Mouse (Mus musculus) limb, embryonic 15.5 days (tissue): ENCODE data around the gene Ndel1. TPM values are rescaled to one million over a fixed set of nuclear protein-coding genes. Genes with fewer than 3 reads are reported as not detected.

Experiments used
- ATAC-seq: fragments of 200-750 bp; cut with Nextera tagmentation; 2 replicates; pipeline ENCODE4 v1.8.0; 2017; ENCODE audit warnings: low read depth, moderate TSS enrichment; ENCODE audit not compliant: insufficient number of reproducible peaks, low FRiP score, low TSS enrichment
- H3K27ac ChIP-seq: fragments of 300-500 bp; sonication (generic); 2 replicates; pipeline ENCODE4 v1.5.1; 2015; ENCODE audit warnings: moderate library complexity, mild to moderate bottlenecking, inconsistent platforms
- H3K27me3 ChIP-seq: fragments of 300-500 bp; sonication (generic); 2 replicates; pipeline ENCODE4 v1.6.1; 2015; ENCODE audit warnings: inconsistent platforms
- H3K36me3 ChIP-seq: fragments of 300-500 bp; sonication (generic); 2 replicates; pipeline ENCODE4 v1.6.1; 2015; ENCODE audit warnings: inconsistent platforms
- H3K4me1 ChIP-seq: fragments of 300-500 bp; sonication (generic); 2 replicates; pipeline ENCODE4 v1.6.1; 2015; ENCODE audit warnings: inconsistent platforms
- H3K4me2 ChIP-seq: fragments of 300-500 bp; sonication (generic); 2 replicates; pipeline ENCODE4 v1.6.1; 2015; ENCODE audit warnings: mild to moderate bottlenecking, inconsistent platforms
- H3K4me3 ChIP-seq: fragments of 300-500 bp; sonication (generic); 2 replicates; pipeline ENCODE4 v1.5.1; 2015; ENCODE audit warnings: mild to moderate bottlenecking, inconsistent platforms
- H3K9ac ChIP-seq: fragments of 300-500 bp; sonication (generic); 2 replicates; pipeline ENCODE4 v1.6.1; 2015; ENCODE audit warnings: inconsistent platforms
- H3K9me3 ChIP-seq: fragments of 300-500 bp; sonication (generic); 2 replicates; pipeline ENCODE4 v1.6.1; 2016; ENCODE audit warnings: inconsistent platforms
- WGBS: fragments of 180-500 bp; shearing (Covaris S2); methylation state at CpG from one replicate; pipeline ENCODE4 v1.1.7; 2015; 5-methylcytosine and 5-hydroxymethylcytosine counted together
- polyA plus RNA-seq: library from polyadenylated mRNA; unstranded; fragments of >200 nt; fragmentation: Nextera tagmentation; extraction: Ambion mirVana; gene quantifications from 2 replicates; pipeline ENCODE4 v1.2.1, GENCODE M21; 2015

The Ndel1 gene
- 124 and 128 TPM in 2 replicates for polyA plus RNA-seq

DNA sequence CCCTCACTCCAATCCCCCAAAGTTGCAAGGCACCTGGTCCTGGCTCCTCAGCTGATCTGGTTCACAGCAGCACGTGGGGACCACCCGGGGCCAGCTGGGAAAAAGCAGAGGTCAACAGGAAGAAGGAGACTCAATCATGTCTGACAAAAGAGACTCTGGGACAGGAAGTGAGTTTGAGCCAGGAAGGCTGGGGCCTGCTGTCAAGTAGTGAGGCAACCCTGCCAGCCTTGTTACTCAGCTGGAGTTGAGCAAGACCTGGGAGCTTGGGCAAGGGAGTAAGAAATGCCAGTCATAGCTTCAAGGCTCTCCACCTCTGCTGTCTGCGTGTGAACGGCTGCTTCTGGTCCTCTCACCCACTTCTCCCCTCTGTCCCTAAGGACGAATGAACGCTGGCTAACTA, at the start of gene Ndel1:
Gene Ndel1 (minus strand): TSS at position 111 of the 400 bp plus-strand sequence.
- Histone ChIP-seq H3K36me3 (no peaks in the 10 kb centered on the region), H3K9me3 (no peaks in the 10 kb centered on the region), H3K27ac (no peak within 1 kb of the TSS), H3K4me3 (no peak within 1 kb of the TSS), H3K4me2 (no peak within 1 kb of the TSS), H3K4me1 (0 out of 2 replicates have a peak, but pooled peaks cover 3% of the 10 kb centered on the region), H3K9ac (no peak within 1 kb of the TSS), H3K27me3 (no peaks in the 10 kb centered on the region)
- ATAC-seq = no peak
- 37% methylated on average over 6 of the region's 6 CpGs for WGBS

DNA sequence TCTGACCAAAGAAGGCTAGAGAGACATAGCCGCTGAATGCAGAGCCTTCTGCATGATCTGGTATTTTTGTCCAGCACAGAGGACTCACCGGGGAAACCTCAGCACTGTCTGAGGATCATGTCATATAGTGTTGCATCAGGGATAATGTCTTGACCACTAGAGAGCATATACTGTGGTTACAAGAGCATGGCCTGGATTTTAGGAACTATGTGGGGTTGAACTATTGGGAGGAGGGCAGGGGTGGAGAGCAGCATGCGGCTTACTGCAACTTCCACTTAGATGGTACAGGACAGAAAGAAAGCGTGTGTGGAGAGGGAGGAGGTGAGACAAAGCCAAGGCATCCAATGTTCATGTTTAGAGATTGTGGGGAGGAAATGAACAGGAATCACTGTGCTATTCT, 42.9 kb upstream of the Ndel1 start:
- H3K36me3 ChIP-seq = no peaks in the 10 kb centered on the region
- 0 out of 2 replicates have a peak, but pooled peaks cover 4% of the 10 kb centered on the region for H3K4me1 ChIP-seq
- H3K27ac ChIP-seq = no peak overlapping the region
- H3K27me3 ChIP-seq = no peaks in the 10 kb centered on the region
- H3K9ac ChIP-seq = no peak overlapping the region
- no peak overlapping the region for H3K4me3 ChIP-seq
- no peaks in the 10 kb centered on the region for H3K9me3 ChIP-seq
- 88% methylated on average over 4 of the region's 4 CpGs for WGBS
- no peak overlapping the region for H3K4me2 ChIP-seq
- ATAC-seq = no peak

DNA sequence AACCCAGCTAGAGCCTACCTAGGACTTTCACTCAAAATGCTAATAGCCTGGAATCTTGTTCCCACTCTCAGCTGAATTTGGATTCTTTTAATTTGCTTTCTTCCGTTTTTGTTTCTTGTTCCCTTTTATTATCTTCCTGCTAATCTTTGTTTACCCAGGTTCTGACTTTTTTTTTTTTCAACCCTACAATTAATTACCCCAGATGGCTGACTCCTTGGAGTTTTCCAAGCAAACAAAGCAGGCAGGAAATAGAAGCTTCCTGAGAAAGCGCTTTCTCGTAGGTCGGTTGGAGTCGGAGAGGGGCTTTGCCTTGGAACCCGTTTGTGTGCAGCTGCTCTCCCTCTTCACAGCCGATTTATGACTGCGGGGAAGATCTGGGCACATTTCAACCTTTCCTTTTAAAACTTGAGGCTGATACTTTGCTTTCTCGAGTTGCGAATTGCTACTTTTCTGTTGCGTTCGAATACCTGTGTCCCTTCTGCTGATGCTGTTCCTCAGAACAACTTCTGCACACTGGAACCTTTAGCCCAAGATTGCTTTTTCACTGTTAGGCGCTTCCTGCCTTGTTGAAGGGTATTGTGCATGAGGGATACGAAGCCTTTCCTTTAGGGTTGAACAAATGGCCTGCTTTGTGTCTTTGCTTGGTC, 40.0 kb upstream of the Ndel1 start:
- H3K4me3 ChIP-seq = no peak overlapping the region
- H3K9me3 ChIP-seq = no peaks in the 10 kb centered on the region
- H3K27me3 ChIP-seq = no peaks in the 10 kb centered on the region
- H3K4me2 ChIP-seq = no peak overlapping the region
- H3K27ac ChIP-seq = peak overlapping the region; percentile 63
- WGBS = 29% methylated on average over 14 of the region's 14 CpGs
- ATAC-seq = no peak
- H3K36me3 ChIP-seq = peaks cover under 1% of the 10 kb centered on the region; the same call in 1 of the 2 replicates
- H3K9ac ChIP-seq = no peak overlapping the region
- peaks cover 11% of the 10 kb centered on the region; the same call in 1 of the 2 replicates for H3K4me1 ChIP-seq

DNA sequence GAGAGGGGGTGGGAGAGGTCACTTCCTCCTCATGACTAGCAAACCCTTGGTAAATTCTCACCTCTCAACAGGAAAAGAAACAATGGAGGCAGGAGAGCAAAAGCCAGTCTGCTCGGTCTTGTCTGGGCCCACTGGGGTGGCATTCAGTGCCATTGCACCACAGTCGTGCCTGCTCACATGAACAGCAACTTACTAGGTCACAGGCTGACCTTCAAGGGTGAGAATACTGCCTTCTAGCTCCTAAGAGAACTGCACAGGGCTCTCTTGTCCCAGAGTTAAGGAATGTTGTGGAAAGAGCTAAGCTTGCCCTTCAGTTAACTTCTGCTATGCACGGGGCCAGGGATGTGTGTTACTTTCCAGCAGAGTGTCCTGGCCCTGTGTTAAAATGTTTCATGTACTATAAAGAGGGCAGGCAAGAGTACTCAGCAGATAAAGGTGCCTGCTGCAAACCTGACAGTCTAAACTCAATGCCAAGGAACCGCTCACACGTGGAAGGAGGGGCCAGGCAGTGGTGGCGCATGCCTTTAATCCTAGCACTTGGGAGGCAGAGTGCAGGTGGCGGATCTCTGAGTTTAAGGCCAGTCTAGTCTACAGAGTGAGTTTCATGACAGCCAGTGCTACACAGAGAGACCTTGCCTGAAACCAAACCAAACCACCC, 37.3 kb upstream of the Ndel1 start:
- no peaks in the 10 kb centered on the region for H3K9me3 ChIP-seq
- no peak overlapping the region for H3K4me3 ChIP-seq
- no peak overlapping the region for H3K4me2 ChIP-seq
- no peak overlapping the region for H3K9ac ChIP-seq
- H3K27me3 ChIP-seq = no peaks in the 10 kb centered on the region
- peaks cover 18% of the 10 kb centered on the region; the same call in 1 of the 2 replicates for H3K4me1 ChIP-seq
- ATAC-seq = no peak
- H3K36me3 ChIP-seq = peaks cover 27% of the 10 kb centered on the region
- WGBS = 50% methylated on average over 7 of the region's 7 CpGs
- peak overlapping the region; percentile 38 for H3K27ac ChIP-seq

DNA sequence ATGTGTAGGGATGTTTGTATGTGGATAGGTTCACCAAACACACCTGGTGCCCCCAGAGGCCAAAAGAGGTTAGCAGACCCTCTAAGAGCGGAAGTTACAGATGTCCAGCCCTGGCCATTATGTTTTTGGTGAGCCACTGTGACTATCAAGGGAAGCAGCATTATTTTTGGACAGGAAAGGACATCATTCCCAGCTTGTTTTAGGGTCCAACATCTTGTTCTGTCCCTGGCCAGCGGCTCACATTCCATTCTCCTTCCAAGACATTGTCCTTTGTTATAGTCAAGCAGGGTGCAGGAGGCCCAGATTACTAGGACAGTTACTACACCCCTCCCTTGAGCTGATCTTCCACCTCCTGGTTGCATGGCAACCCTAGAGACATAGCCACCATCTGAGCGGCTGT, 35.6 kb upstream of the Ndel1 start:
- whole genome bisulfite sequencing = 79% methylated on average over 3 of the region's 3 CpGs
- H3K9me3 ChIP-seq = no peaks in the 10 kb centered on the region
- ATAC-seq = no peak
- no peaks in the 10 kb centered on the region for H3K27me3 ChIP-seq
- no peak overlapping the region for H3K9ac ChIP-seq
- H3K4me1 ChIP-seq = peaks cover 23% of the 10 kb centered on the region; the same call in 1 of the 2 replicates
- no peak overlapping the region for H3K4me2 ChIP-seq
- no peak overlapping the region for H3K4me3 ChIP-seq
- H3K27ac ChIP-seq = no peak overlapping the region
- H3K36me3 ChIP-seq = peaks cover 40% of the 10 kb centered on the region

DNA sequence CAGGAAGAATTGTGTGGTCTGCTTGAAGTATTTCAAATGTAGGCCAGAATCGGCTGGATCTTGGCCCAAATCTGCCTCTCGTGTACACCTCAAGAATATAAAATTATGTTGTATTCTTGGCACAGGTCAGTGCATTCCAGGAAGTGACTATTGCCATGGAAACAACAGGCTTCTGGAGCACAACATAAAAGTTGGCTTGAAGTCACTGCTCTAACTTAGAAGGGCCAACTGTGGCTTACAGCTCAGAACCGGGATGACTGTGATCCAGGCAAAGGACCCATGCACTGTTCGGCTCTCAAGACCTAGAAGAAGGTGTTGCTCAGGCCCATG, 34.8 kb upstream of the Ndel1 start:
- Histone ChIP-seq H3K9me3 (no peaks in the 10 kb centered on the region), H3K9ac (no peak overlapping the region), H3K4me3 (no peak overlapping the region), H3K36me3 (peaks cover 40% of the 10 kb centered on the region), H3K4me1 (peaks cover 21% of the 10 kb centered on the region; the same call in 1 of the 2 replicates), H3K27me3 (no peaks in the 10 kb centered on the region), H3K4me2 (no peak overlapping the region), H3K27ac (peak overlapping the region; percentile 77)
- ATAC-seq = 0 out of 2 replicates have a peak, but pooled peaks have one; percentile 27
- WGBS = 42% methylated on average over 4 of the region's 4 CpGs

DNA sequence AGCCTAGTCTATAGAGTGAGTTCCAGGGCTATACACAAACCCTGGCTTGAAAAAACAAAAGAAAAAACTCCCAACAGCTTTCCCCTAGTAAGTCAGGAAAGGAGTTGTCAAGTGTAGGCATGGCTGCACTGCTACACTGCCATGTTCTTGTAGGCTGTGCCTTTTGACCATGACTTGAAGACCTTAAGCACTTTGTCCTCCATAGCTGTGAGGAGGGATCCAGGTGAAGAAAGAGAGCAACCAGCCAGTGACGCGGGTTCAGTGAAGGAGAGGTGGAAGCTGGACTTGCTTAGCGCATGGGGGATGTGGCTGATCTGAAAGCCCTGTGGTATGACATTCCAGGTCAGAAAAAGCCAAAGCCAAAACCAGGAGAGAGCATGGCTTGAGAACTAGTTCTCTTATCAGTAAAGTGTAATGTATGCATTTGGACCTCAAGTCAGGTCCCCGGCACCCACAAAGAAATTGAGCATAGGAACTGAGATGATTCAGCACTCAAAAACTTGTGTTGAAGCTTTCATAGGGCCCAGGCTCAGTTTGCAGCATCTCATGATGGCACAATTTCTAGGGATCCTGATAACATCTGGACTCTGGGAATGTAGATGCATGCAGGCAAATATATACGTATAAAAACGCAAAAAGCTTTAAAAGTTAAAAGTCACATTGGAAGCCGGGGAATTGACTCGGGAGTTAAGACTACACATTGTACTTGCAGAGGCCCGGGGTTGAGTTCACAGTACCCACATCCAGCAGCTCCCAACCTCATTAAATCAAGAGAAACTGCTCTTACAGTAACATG, 34.2 kb upstream of the Ndel1 start:
- H3K27ac ChIP-seq = peak overlapping the region; percentile 77
- H3K36me3 ChIP-seq = peaks cover 40% of the 10 kb centered on the region
- no peak overlapping the region for H3K4me3 ChIP-seq
- no peak overlapping the region for H3K9ac ChIP-seq
- no peaks in the 10 kb centered on the region for H3K27me3 ChIP-seq
- no peak overlapping the region for H3K4me2 ChIP-seq
- peaks cover 22% of the 10 kb centered on the region for H3K4me1 ChIP-seq
- no peaks in the 10 kb centered on the region for H3K9me3 ChIP-seq
- WGBS = 84% methylated on average over 9 of the region's 9 CpGs
- ATAC-seq = no peak

DNA sequence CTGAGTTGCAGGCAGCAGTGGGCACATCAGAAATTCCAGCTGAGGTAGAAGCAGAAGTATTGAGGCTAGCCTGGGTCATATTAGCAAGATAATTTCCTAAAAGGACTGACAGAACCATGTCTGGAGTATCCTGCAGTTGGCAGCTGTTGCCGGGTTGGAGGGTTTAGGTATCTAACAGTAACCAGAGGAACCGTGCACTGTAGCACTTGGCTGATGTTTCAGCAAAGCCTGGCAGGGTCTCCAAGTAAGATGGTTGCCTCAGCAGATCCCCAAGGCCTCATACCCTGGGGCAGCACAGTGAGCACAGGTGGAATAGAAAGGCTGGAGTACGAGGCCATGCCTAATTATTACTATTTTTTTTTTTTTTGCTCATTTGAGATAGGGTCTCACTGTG, 33.5 kb upstream of the Ndel1 start:
- Histone ChIP-seq H3K4me3 (no peak overlapping the region), H3K9me3 (no peaks in the 10 kb centered on the region), H3K36me3 (peaks cover 40% of the 10 kb centered on the region), H3K4me2 (no peak overlapping the region), H3K9ac (no peak overlapping the region), H3K27ac (peak overlapping the region; percentile 52; the same call in 1 of the 2 replicates), H3K4me1 (peaks cover 24% of the 10 kb centered on the region), H3K27me3 (peaks cover under 1% of the 10 kb centered on the region; the same call in 1 of the 2 replicates)
- WGBS = 70% methylated on average over 3 of the region's 3 CpGs
- no peak for ATAC-seq

DNA sequence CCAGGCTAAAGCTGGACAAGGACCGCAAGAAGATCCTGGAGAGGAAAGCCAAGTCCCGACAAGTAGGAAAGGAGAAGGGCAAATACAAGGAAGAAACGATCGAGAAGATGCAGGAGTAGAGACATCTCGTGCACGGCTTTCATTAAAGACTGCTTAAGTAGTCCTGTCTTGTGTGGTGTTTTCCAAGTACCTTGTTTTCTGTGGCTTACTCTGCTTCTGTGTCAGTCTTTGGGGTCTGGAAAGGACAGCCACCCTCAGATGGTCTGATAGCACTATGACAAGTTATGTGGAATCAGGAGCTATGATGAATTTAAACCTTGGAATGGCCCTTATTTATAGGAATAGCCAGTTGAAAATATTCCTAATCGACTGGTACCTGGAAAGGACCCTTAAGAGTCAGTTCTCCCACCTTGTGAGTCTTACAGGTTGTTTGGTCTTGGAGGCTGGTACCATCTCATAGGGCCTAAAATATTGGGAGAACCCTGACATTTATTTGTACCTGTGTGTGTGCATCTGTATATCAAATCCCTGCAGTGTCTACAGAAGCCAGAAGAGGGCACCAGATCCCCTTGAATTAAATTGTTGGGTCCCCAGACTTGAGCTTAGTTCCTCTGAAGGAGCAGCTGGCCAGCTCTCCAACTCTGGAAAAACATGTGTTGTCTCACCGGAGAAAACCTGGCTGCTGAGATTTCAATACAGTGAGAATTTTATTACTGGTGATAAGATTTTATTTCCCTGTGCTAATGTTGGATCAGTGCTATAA, 32.9 kb upstream of the Ndel1 start:
- Histone ChIP-seq H3K9me3 (no peaks in the 10 kb centered on the region), H3K36me3 (peaks cover 40% of the 10 kb centered on the region), H3K4me1 (peaks cover 24% of the 10 kb centered on the region), H3K4me3 (no peak overlapping the region), H3K4me2 (no peak overlapping the region), H3K27me3 (peaks cover 3% of the 10 kb centered on the region; the same call in 1 of the 2 replicates), H3K9ac (no peak overlapping the region), H3K27ac (no peak overlapping the region)
- no peak for ATAC-seq
- 79% methylated on average over 8 of the region's 8 CpGs for WGBS

DNA sequence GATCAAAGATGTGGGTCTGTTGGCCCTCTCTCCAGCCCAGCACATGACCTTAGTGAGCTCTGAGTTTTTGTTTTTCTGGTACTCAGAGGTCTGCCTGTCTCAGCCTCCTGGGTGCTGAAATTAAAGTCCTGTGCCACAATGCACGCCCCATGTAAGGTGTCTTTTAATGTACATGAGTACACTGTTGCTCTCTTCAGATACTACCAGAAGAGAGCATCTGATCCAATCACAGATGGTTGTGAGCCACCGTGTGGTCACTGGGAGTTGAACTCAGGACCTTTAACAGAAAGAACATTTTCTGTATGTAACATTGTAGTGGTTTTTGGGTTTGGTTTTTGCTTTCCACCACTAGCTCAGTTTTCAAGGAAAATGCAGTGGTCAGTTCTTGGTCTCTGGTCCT, 32.1 kb upstream of the Ndel1 start:
- H3K36me3 ChIP-seq = peaks cover 40% of the 10 kb centered on the region
- no peak overlapping the region for H3K4me2 ChIP-seq
- no peaks in the 10 kb centered on the region for H3K9me3 ChIP-seq
- no peak overlapping the region for H3K9ac ChIP-seq
- WGBS = 86% methylated on average over 2 of the region's 2 CpGs
- no peak overlapping the region for H3K27ac ChIP-seq
- peaks cover 22% of the 10 kb centered on the region for H3K4me1 ChIP-seq
- ATAC-seq = no peak
- peaks cover 5% of the 10 kb centered on the region; the same call in 1 of the 2 replicates for H3K27me3 ChIP-seq
- H3K4me3 ChIP-seq = no peak overlapping the region

DNA sequence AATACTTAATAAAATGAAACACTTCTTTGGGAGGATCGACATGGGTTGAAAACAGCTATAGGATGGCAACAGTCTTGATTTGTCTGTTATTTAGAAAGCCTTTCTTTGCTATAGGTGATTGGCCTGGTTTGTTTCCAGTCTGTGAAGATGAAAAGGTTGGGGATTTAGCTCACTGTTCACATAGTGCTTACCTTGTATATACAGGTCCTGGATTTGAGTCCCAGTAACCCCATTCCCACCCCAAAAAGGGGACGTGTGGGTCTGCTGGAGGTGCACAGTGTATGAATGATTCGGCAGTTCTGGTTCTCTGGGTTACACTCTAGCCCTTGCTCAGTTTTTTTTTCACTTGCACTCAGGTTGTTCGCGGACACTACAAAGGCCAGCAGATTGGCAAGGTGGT, 31.2 kb upstream of the Ndel1 start:
- peaks cover 40% of the 10 kb centered on the region for H3K36me3 ChIP-seq
- no peaks in the 10 kb centered on the region for H3K9me3 ChIP-seq
- WGBS = 83% methylated on average over 5 of the region's 5 CpGs
- H3K4me1 ChIP-seq = peaks cover 20% of the 10 kb centered on the region
- ATAC-seq = no peak
- peaks cover 5% of the 10 kb centered on the region; the same call in 1 of the 2 replicates for H3K27me3 ChIP-seq
- H3K9ac ChIP-seq = peak overlapping the region; percentile 95; the same call in 1 of the 2 replicates
- peak overlapping the region; percentile 80 for H3K4me3 ChIP-seq
- H3K4me2 ChIP-seq = peak overlapping the region; percentile 49
- no peak overlapping the region for H3K27ac ChIP-seq
